Mouse (Mus musculus) liver, embryonic 14.5 days (tissue): ENCODE data around the gene Gpatch4.

Experiments used
- CTCF ChIP-seq: IDR thresholded peaks from 2 replicates; pipeline ENCODE4 v1.5.1; 2016; ENCODE audit warnings: antibody characterized with exemption, low read depth, control low read depth
- EP300 ChIP-seq: IDR thresholded peaks from 2 replicates; pipeline ENCODE4 v1.6.1; 2016; ENCODE audit warnings: antibody characterized with exemption, low read depth

DNA sequence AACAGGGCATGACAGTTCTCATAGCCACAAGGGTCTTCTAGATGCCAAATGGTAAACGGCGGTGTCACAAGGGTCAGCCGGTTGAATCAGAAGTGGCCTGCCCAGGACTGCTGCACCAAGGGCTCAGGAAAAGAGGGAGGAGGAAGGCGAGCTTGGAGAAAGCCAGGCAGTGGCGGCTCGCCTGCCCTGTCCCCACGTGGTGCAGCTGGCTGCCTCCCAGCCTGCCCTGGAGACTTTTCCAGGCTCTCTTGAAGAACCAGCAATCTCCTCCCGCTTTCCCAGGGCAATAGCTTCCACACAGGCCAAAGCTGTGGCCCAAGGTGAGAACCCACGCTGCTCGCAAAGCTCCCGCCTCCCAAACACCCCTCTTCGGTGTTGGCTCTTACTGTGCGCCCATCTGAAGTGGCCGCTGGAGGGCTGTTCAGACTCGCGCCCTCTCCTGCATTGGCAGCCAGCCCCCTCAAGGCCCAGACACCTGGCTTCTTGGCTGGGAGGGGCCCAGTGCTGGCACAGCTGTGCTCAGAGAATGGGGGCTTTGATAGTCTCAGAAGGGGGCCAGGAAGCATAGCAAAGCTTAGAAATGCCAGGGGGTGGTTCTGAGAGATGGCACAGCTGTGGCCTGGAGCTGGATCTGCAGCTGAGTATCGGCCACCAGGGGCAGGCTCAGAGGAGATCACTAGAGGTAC is 40.5 kb upstream of the Gpatch4 start:
- TF ChIP-seq CTCF, result peak; percentile 6; the same call in 1 of the 2 replicates
- no peak for TF ChIP-seq EP300
